Mouse (Mus musculus): ENCODE results near the gene Akap2.
"Not testable (repeated sequence)": the region's sequence is repeated elsewhere in the genome, so short reads cannot be mapped to it uniquely, and the experiment has no call there.

The Akap2 gene

DNA sequence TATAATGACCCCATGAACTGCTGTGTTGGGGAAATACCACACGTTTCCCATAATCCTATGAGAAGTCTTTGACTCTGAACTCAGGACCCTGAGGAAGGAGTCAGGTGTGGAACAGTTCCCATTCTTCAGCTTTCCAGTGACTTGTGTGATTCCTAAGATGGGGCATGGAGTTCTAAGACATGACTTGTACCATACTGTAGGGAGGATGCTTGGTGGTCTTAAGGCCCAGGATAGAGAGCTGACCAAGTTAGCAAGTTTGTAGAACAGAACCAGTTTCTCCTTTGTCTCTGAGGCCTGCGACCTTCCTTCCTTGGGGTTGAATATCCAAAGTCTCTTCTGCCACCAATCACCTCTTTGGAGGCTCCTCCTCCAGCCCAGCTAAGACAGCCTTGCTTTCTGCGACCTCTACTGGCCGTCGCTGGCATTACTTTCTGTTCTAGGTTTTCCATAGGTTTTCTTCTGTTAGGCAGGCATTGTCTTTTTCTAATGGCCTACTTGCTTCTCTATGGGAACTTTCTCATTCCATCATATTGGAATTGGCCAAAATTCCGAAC, 162.4 kb downstream of the Akap2 start:
- DNase-seq = peak; percentile 69 to 76

DNA sequence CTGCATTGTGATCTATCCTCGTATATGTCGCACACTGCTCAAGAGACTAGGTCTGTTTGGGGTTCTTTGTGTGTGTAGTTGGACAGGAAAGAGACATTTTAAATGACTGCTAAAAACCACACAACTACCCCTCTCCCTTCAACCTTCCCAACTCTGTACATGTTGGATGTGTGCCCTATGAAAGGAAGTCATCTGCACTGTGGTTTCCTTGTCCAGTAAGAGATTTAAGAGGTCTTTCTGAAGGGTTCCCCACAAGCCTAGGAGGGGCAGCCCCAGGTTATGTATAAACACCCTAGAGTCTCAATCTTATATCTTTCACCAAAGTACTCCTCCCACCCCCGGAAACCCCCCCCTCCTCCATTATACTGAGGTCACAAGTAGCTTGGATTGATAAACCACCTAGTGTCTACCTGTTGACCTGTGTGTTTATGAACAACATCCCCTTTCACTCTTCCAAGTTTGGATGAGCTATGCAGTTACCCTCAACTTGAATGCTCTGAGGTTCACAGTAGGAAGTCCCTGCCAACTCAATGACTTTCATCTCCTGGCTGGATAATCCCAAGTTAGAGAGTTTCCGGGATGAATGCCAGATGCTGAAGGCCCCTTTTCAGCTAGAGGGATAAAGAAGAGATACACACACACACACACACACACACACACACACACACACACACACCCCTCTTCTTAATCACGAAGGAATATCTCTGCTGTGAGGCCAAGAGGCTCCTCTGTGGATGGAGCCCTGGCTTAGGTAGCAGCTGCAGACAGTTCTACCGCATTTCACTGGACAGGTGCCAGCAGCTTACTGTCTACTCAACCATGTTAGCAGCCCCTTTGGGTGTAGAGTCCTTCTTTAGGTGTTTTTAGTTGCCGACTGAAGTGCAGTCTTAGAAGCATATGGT, 166.3 kb downstream of the Akap2 start:
- no peak for DNase-seq

DNA sequence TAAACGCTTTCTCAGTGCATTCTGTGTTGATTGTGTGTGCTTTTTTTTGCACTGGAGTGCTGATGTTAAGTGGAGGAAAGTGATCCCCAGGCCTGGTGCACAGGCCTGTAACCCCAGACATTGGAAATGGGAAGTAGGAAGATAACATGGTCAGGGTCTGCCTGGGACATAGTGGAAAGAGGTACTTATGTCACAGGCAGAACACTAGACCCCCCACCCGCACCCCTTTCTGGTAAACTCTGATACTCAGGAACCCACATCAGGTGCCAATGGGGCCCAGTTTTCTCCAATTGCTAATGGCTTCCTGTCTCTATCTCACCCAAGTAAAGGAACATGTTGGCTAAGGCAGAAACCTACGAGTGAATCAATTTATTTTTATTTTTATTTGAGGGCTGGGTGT, 167.1 kb downstream of the Akap2 start:
- no peak for DNase-seq

DNA sequence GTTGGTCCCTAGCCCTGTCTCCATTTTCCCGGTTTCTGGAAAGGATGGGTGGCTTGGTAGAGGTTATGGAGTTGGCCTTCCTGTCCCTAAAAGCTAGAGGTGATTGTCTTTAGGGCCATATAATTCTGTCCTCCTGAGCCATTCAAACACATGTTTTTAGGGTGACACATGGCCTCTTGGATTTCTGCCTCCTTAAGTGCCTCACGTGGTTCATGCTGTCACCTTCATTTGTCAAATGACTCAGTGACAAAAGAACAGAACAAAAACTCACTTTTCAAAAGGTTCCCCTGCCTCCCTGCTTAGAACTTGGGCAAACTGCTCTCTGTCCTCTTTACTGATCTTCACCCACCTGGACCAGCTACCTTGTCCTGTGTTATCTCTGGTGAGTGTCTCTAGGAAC, 167.7 kb downstream of the Akap2 start:
- DNase-seq = no peak

DNA sequence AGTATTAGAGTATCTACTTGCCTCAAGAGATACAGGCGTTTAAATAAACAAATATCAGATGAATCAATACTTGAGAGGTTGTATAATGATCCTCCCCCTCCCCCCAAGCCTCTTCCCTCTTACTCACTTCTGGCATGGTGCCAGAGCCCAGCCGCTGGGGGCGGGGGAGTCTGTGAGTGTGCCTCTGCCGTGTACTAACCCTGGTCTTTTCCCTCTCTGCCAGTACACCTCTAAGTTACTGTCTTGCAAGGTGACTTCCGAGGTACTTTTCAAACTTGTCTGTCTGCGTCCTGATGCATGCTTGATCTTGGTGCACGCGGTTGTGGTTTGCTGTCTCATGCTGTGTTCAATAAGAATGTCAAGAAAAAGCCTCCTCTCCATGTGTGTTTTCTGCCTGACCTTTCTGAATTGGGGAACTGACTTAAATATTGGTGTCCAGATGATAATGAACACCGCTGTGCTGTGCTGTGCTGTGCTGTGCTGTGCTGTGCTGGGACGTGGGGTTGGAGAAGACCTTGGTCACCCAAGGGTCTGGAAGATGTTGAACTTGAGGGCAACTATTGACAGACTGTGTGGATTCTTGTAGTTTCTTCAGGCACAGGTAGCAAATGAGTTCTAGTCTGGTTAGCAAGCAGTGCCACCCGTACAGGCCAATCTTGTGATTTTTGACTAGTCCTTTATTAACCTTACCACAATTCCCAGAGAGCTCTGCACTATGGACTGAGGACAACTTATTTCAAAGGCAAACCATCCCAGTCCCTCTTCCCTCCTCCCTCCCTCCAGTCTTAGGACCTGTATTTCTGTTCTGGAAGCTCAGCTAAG, 168.8 kb downstream of the Akap2 start:
- DNase-seq = no peak

DNA sequence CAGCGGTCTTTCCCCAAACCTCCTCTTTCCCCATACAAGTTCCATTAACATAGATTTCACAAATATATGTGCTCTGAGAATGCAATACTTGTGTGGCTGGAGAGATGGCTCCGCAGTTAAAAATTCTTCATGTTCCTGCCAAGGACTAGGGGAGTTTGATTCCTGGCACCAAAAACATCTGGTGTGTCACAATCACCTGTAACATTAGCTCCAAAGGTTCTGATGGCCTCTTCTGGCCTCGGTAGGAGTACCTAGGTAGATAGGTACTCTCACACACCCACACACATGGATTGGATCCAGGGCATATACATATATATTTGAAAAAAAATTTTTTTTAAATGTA, 169.4 kb downstream of the Akap2 start:
- DNase-seq = no peak

DNA sequence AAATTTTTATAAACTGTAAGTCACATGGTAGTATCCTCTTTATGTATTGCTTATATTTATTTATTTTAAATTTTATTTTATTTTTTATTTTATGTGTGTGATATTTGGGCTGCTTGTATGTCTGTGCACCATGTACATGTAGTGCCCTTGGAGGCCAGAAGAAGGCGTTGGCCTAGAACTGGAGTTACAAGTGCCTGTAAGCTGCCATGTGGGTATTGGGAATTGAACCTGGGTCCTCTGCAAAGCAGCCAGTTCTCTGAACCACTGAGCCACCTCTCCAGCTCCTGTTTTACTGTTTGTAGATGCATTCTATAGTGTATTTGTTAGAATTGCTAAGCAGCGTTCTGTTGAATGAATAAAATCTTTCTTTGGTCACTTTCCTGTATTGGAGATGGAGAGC, 170.8 kb downstream of the Akap2 start:
- DNase-seq = no peak

DNA sequence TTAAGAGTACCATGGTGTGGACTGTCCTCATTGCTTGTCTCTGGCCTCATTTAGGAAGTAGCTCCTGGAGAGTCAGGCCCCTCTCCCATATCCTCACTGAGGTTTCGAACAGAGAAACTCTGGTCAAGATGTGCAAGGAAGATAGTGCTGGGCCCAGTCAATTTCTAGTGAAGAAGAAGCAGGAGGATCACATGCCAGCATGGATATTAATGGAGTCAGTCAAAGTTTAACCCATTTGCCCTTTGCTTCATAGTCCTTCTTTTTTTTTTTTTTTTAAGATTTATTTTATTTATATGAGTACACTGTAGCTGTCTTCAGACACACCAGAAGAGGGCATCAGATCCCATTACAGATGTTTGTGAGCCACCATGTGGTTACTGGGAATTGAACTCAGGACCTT, 171.5 kb downstream of the Akap2 start:
- DNase-seq = not testable (repeated sequence)

DNA sequence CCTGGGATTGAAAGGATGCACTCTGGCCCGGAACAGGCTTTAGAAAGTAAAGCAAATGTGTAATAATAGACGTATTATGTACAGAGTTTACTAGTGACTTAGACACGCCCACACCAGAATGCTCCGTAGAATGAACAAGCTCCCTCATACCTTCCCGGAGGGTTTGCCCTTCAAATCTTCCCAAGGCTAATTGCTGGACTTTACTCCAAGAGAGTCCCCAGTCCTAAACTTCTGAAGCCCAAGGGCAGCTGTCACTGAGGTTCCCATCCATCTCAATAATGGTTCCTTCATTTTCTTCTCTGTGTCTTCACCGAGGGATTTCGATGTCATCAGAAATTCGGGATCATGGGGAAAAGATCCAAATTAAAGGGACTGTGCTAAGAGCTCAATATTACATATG, 172.3 kb downstream of the Akap2 start:
- no peak for DNase-seq

DNA sequence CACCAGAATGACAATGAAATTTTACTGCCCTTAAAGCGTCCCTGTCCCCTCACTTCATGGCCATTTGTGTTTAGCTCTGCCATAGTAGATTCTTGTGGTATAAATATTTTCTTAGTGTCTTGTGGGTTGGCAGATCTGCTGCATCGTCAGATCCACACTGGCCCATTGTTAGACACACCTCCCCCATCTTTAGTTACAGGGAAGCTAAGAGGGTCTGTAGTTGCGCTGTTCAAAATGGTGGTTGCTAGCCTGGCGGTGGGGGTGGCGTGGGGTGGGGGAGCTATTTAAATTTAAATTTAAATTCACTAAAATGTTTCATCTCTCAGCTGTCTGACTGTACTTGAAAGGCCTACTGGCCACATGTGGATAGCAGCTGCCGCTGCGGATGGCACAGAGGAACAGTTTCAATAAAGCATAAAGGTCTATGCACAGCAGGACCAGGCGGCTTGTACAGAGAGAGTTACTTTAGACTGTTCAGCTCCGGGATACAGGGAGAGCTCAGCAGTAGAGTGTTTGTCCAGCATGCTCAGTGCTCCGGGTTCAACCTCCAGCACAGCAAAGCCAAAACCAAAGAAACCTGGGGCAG, 174.6 kb downstream of the Akap2 start:
- DNase-seq = no peak

DNA sequence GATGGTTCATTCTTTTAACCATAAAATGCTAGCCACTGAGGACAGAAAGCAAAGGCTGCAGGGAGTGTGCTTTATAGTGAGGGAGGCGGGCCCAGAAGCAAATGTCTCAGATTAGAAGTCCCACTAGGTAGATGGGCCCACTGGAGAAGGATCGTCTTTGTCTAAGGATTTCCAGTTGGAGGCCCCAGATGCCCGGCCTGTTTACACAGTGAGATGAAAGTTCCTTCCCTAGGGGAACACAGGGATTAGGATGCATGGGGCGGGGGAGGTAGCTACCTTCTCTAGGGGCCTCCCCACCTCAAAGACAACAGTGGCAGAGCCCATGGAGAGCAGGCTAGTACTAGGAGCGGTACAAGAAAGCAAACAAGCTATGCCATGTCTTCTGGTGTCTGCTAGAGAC, 177.7 kb downstream of the Akap2 start:
- no peak for DNase-seq

DNA sequence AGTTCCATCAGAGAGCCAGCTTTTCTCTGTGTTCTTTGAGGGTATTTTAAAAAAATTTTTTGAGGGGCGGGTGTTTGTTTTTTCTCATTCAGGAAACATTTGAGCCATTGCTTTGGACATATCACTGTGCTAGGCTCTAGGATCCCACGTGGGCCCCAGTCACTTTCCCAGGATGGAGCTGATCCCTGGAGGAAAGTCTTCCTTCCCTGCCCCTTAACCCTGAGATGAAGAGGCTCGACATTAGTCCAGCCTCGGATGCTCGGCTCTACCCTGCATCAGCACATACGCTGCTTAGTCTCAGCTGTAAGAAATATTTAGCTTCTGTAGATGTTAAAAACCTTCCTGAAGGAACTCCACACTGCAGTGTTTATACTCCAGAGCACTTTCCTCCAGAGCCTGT, 178.4 kb downstream of the Akap2 start:
- DNase-seq = no peak

DNA sequence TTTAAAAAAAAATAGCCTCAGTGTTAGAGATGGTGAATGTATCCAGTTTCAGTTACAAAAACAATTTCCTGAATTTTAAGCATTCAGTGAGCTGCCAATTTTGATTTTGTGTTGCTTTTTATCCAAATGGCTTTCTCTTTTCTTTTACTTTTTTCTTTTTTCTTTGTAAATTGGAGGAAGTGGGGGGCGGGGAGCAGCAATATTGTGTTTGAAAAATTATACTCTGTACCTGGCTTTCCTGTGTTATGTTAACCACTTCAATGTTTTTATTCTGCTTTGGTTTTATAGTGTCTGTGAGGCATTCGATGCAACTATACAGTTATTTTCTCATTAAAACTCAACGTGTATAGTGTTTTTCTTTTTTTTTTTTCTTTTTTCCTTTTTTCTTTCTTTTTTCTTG, 179.2 kb downstream of the Akap2 start:
- no peak for DNase-seq

DNA sequence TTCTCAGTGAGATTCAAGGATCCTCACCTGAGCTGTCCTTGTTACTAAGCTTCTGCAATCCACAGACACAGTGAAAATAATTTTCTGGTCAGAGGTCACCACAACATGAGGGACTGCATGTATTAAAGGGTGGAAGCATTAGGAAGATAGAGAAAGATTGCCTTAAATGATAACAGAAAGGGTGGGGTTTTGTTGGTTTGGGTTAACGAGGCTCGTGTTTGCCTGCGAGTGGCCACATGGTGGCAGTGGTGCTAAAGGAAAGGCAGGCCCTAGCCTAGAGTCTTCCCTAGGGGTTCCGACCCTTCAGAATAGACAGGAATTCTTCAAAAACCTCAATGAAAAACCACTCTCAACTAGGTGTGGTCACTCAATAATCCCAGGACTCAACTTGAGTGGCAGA, 183.8 kb downstream of the Akap2 start:
- DNase-seq = peak; percentile 45 to 52

DNA sequence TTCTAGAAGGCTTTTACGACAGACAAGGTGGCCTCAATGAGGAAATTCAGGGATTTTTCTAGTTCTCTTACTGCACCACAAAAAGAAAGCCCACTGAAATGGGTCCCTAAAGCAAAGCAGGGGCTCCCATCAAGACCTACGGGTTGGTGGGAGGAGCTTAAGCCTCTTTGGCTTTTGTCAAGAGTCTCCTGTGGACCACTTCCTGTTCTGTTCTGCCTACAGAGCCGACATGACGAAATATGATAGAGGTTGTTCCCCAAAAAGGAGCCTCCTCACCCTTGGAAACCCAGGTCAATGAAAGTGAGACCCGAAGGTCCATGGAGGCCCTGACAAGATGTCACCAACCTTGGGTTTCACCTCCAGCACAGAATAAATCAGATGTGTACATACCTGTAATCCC, 185.2 kb downstream of the Akap2 start:
- no peak for DNase-seq

DNA sequence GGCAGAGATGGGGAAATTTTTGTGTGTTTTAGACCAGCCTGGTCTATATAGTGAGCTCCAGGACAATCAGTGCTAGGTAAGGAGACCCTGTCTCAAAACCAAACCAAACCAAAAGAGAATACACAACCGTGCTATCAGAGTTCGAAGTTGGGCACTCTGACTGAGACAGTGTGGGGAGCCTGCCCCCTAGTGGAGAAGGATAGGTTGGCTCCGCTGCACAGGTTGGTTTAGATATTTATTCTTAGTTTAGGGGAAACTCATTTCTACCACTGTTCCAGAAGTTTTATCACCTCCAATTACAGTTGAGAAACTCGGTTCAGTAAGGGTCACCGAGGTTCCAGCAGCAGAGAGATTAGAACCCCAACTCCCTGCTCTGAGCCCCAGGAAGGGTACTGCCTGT, 186.8 kb downstream of the Akap2 start:
- peak; percentile 51 to 70 for DNase-seq

DNA sequence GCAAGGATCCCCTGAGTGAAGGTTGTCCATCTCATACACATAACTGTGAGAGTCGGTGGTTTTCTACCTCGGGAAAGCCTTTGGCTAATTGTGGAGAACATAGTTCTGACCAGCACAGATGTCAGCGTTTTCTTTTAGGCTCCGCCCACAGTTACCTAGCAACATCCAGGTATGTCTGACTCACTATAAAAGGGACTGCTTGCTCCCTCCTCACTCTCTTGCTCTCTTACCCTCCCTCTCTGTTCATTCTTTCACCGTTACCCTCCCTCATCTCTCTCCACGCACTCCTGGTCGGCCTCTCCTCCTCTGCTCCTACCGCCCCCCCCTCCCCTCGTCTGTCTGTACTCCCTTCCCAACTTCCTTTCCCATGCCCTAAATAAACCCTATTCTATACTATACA, 187.2 kb downstream of the Akap2 start:
- no peak for DNase-seq

DNA sequence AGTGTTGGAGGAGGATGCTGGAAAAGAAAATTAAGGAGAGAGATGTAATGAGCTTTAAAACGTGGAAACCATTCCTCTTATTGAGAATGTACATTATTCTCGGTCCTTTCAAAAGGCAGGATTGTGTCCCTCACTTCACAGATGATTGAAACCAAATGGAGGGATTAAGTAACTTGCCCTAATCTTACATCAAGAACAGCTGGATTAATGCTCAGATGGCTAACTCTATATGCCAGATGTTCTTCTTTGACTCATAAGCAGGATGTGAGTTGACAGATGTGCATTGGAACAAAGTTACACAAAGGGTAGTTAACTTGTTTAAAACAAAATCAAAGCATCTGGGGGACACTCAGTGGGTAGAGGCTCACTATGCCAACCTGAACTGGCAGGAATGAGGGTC, 189.3 kb downstream of the Akap2 start:
- DNase-seq = no peak

DNA sequence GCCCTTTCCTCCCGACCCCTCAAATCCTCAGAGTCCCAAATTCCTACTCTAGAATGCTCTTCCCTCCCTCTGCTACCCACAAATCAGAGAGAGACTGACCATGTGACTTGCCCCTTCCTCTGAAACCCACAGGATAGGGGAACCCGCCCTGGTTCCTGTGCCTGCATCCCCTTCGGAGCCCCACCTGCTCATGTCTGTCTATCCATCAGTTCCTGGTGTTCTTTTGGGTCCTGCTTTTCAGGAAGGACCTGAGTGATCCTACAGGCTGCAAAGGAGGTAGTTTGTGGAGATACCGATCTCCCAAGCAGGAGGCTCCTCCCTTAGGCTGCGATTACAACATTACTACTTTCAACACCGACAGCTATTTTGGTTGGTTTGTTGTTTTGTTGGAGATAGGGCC, 191.4 kb downstream of the Akap2 start:
- no peak for DNase-seq

DNA sequence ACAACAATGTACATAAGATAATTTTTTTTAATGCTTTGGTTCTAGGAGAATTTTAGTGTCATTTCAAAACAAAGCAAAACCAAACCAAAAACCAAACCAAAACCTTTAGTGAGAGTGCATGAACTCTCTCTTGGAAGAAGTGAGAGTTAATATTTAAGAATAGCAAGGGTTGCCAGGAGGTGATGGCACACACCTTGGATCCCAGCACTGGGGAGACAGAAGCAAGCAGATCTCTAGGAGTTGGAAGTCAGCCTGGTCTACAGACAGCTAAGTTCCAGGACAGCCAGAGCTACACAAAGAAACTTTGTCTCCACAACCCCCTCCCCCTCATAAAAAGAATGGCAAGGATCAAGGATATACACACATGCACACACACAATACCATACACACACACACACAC, 195.6 kb downstream of the Akap2 start:
- no peak for DNase-seq

DNA sequence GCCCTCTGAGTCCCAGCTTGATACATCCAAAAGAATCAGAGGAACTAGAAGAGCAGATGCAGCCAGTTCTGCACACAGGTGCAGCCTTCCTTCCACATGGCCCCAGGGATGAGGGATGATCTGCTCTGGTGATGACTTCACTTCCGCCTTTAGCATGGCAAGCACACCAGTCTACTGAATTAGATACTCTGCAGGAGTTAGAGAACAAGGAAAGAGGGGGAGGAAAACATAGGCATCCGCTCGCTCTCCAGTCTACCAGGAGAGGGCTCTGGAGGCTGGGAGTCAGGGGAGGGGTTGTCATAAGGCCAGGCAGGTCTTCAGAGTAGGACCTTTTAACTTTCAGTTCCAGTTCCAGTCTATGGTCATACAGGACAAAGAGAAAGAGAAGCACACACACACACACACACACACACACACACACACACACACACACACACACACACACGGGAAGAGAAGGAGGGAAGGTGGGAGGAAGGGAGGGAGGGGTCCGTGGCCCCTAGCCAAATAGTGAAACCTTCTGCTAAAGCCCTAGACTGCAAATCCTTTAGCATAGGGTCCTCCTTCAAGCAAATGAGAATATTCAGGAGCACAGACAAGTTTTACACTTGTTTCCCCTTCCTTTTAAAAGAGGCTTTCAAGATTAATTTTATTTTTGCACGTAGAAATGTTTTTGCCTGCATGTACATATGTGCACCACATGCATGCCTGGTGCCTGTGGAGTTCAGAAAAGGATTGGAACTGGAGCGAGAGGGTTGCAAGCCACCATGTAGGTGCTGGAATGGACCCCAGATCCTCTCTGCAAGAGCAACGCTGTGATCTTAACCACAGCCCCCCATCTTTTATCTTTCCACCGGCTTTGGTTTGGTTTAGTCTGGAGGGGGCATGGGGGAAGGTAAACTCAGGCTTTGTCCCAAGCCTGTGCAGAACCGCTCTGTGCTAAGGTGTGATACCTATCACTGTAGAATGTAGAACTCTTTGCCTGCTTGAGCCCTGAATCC, 197.0 kb downstream of the Akap2 start:
- DNase-seq = peak in 1 of 2 experiments; percentile 13
